Mouse (Mus musculus) heart, postnatal 36 days (tissue): ENCODE results near the gene Faf2. TPM values are rescaled to one million over a fixed set of nuclear protein-coding genes. Genes with fewer than 3 reads are reported as not detected.

Experiments used
- DNase-seq, 2 experiments: peaks; one replicate each; pipeline ENCODE4 v3.0.0; 2021 to 2022
- intact Hi-C: fragments of 180-260 bp; cut with DNase I; formaldehyde crosslinking; loops from one replicate; pipeline ENCODE4 v1.15.1; 2025
- microRNA-seq, 2 experiments: library from miRNA; unstranded; fragments of <30 nt; microRNA quantifications; one replicate each; pipeline ENCODE4 v1.2.0; 2021; ENCODE audit warnings: borderline number of aligned reads in 2 of 2
- total RNA-seq, 2 experiments: library from RNA; stranded (reverse); gene quantifications; 2 replicates each; pipeline ENCODE4 v1.2.3; 2021

Faf2 gene
- total RNA-seq, 2 experiments from 2014 or later = 21.3 to 23.0 TPM

DNA sequence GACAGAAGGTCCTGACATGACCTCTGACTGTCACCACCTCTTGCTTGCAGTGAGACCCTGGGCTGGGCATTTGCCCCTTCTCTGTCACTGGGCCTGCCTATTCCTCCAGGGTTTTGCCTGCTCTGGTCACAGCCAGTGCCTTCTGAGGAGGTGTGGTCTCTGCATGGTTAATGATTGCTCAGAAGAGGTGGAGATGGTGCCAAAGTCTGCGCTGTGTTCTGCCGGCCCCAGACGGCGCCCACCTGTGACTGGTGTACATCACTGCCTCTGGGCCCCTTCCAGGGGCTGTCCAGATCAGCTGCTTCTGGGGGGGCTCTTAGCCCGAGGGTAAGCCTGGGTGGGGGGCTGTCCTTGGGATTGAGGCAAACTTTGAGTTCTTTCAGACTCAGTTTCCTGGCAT is 79.7 kb downstream of the Faf2 start, which contains the start of gene Cdhr2:
Gene Cdhr2, plus strand, starts transcription at position 219 of the 400 bp plus-strand sequence.
- intact Hi-C loops = no loop called here
- DNase-seq = no peak

DNA sequence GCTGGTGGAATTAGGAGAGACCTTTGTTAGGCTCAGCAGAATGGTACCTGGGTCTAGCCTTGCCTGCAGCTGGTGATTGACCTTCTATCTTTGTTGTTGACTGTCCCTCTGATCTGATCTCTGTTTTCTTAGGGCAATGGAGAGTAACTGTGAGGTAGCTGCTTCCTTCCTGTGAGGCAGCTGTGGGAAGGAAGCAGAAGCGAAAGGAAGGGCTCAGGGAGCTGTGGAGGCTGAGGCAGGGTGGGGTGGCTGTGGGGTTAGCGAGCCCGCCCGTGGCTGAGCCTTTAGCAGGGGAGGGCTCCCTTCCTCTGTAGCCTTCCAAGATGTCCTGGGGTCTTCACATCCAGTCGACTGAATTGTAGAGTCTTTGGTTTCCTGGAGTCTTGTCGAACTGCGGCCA is 80.9 kb downstream of the Faf2 start:
- intact Hi-C loops = no loop called here
- no peak for DNase-seq

DNA sequence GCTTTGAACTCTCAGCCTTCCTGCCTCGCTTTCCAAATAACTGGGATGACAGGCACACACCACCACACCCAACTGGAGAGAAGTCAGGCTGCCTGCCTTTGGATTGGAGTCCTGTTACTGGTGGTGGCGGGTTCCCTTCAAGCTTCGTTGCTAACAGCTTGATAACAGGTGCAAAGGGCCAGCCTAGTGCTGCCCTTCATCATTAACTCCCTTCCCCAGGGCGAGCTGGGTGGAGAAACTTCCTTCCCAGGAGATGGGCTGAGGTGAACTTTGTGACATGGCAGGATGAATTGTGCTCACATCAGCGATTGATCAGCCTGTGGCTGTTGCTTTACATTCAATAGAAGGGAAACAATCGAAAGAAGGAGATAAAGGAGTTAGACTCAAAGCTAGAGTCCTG is 83.3 kb downstream of the Faf2 start:
- intact Hi-C loops = no loop called here
- no peak for DNase-seq

DNA sequence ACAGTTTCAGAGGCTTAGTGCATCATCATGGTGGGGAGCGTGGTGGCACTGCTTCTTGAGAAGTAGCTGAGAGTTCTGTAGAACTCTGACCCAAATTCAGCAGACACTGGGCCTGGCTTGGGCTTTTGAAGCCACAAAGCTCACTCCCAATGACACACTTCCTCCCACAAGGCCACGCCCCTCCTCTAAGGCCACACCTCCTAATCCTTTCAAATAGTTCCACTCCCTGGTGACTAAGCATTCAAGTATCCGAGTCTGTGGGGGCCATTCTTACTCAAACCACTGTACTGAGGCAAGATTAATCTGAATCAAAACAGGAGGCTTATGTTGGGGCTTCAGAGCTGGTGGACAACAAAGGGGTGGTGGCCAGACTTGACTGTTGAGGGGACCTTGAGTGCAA is 89.3 kb downstream of the Faf2 start:
- intact Hi-C loops = no loop called here
- no peak for DNase-seq

Small RNA genes lying within 50 kb of the gene (microRNA-seq; reads per million reads assigned to microRNA genes)
- gene Gm24195 = 0 reads per million in 2 experiments

Other genes with a start within 250 kb of the Faf2 start
- 10 to 100 TPM; 18.7 to 21.4 TPM for gene Thoc3, start 152.9 kb upstream of the Faf2 start, total RNA-seq
- 1 to 10 TPM; 1.3 to 2.1 TPM for gene Simc1, start 118.0 kb upstream of the Faf2 start, total RNA-seq
- 10 to 100 TPM; 91.5 TPM for gene 4833439L19Rik, start 56.3 kb upstream of the Faf2 start, total RNA-seq
- 1 to 10 TPM; 6.8 to 7.3 TPM for gene Arl10, start 46.8 kb upstream of the Faf2 start, total RNA-seq
- gene Nop16, start 31.7 kb upstream of the Faf2 start, total RNA-seq = 10 to 100 TPM; 16.5 to 17.3 TPM
- 100 to 1,000 TPM; 194 to 196 TPM for gene Higd2a, start 31.6 kb upstream of the Faf2 start, total RNA-seq
- 100 to 1,000 TPM in 1 of 2 experiments, 10 to 100 TPM in 1; 97.1 to 104 TPM for gene Cltb, start 10.4 kb upstream of the Faf2 start, total RNA-seq
- gene Rnf44, start 72.1 kb downstream of the Faf2 start, total RNA-seq = 10 to 100 TPM; 50.1 to 54.7 TPM
- not detected for gene Cdhr2, start 79.7 kb downstream of the Faf2 start, total RNA-seq
- gene Gprin1, start 128.1 kb downstream of the Faf2 start, total RNA-seq = not detected
- not detected for gene Sncb, start 144.8 kb downstream of the Faf2 start, total RNA-seq
- gene Eif4e1b, start 162.2 kb downstream of the Faf2 start, total RNA-seq = not detected
- 10 to 100 TPM in 1 of 2 experiments, 1 to 10 TPM in 1; 7.6 to 13.0 TPM for gene Tspan17, start 167.6 kb downstream of the Faf2 start, total RNA-seq